8 mouse cellular contexts compared by ENCODE assay signal in genomic region chr1:34459284-34460060, GRCm38 (mm10). TPM values are rescaled to one million over a fixed set of nuclear protein-coding genes. Genes with fewer than 3 reads are reported as not detected.
DNase-seq lines count a peak whose midpoint lies in the region; ATAC-seq lines count a peak whose summit lies in the region.

Gene Ptpn18 (plus strand): TSS chr1:34459762.

- DNase-seq in MN1 (ENCODE audit: low spot score) = peak; percentile 96
- peak; percentile 93 for DNase-seq in cerebellum, adult 9-11 months
- DNase-seq in frontal cortex, postnatal 10 days (ENCODE audit: low spot score in 2 of 2) = peak; percentile 57 to 83
- peak; percentile 83 to 87 for DNase-seq in layer of hippocampus, postnatal 14 days (ENCODE audit: low spot score in 2 of 2)
- DNase-seq in lung, postnatal 14 days = peak; percentile 93
- DNase-seq in retina, adult 2 months (ENCODE audit: low read depth, low spot score) = peak; percentile 87
- peak; percentile 88 to 93 for DNase-seq in thymus, postnatal 36 days

- H3K4me2 ChIP-seq in hindbrain, embryonic 12.5 days (replicated peaks) = peak within 1 kb of the TSS; percentile 92

- no peaks in the 10 kb centered on the region for H3K36me3 ChIP-seq in hindbrain, embryonic 12.5 days

- H3K4me1 ChIP-seq in hindbrain, embryonic 12.5 days = peaks cover 4% of the 10 kb centered on the region; the same call in 1 of the 2 replicates

- peak within 1 kb of the TSS; percentile 58 for H3K9ac ChIP-seq in hindbrain, embryonic 12.5 days

- under 1% methylated on average over 48 of the region's 48 CpGs for WGBS in hindbrain, embryonic 12.5 days

- peaks cover 65% of the 10 kb centered on the region for H3K27me3 ChIP-seq in hindbrain, embryonic 12.5 days

- ATAC-seq in hindbrain, embryonic 12.5 days (ENCODE audit: low FRiP score) = peak; percentile 94

- no peak within 1 kb of the TSS for H3K27ac ChIP-seq in hindbrain, embryonic 12.5 days

- peak within 1 kb of the TSS; percentile 53 for H3K4me3 ChIP-seq in hindbrain, embryonic 12.5 days

- H3K9me3 ChIP-seq in hindbrain, embryonic 12.5 days (replicated peaks) = no peaks in the 10 kb centered on the region

RNA-seq across cellular contexts. Expression of gene Ptpn18, which starts in this region (rescaled TPM):
- 6.9 and 12.0 TPM in 2 replicates for polyA plus RNA-seq in hindbrain, embryonic 12.5 days (2016; fragmentation: Nextera tagmentation; extraction: Ambion mirVana)
- total RNA-seq in layer of hippocampus, postnatal 14 days (2021) = 1 to 10 TPM; 3.4 to 5.2 TPM
